28 mouse cellular contexts compared by ENCODE assay signal in genomic region chr2:45774416-45774815, GRCm38 (mm10).
"Had no signal": no experiment of that assay in that cellular context is flagged by ENCODE, and none has a peak within 500 bp of the region (broad histone marks: within the 10 kb centered on the region; RNA-seq: fewer than 3 reads in every experiment).

No protein-coding gene starts in this region.

- H3K27me3 ChIP-seq: embryonic facial prominence, embryonic 12.5 days; embryonic facial prominence, embryonic 13.5 days; embryonic facial prominence, embryonic 15.5 days; forebrain, embryonic 12.5 days; forebrain, embryonic 13.5 days; forebrain, embryonic 15.5 days had no signal

- ATAC-seq: forebrain, embryonic 13.5 days; forebrain, embryonic 14.5 days; forebrain, embryonic 15.5 days; forebrain, embryonic 16.5 days; forebrain, postnatal 0 days had no signal

- DNase-seq: cerebellum, adult 2 months; cerebellum, adult 8-10 months; cerebellum, adult 9-10 months; cerebellum, adult 9-11 months; cerebellum, postnatal 10 days; cerebellum, postnatal 14 days; cerebellum, postnatal 25 days; cerebellum, postnatal 36 days; embryo, embryonic 11 days; forebrain, postnatal 0 days; gastrocnemius, adult 2 months; gastrocnemius, postnatal 10 days; gastrocnemius, postnatal 14 days; gastrocnemius, postnatal 25 days; gastrocnemius, postnatal 36 days; heart, adult 18-20 months; heart, adult 2 months had no signal

- H3K9ac ChIP-seq: embryonic facial prominence, embryonic 12.5 days; embryonic facial prominence, embryonic 13.5 days; embryonic facial prominence, embryonic 15.5 days; forebrain, embryonic 12.5 days; forebrain, embryonic 13.5 days; forebrain, embryonic 15.5 days; forebrain, postnatal 0 days had no signal

- H3K4me3 ChIP-seq: embryonic facial prominence, embryonic 10.5 days; embryonic facial prominence, embryonic 12.5 days; embryonic facial prominence, embryonic 13.5 days; embryonic facial prominence, embryonic 15.5 days; erythroblast, embryonic 14.5 days; forebrain, embryonic 10.5 days; forebrain, embryonic 12.5 days; forebrain, embryonic 13.5 days; forebrain, embryonic 15.5 days; gastrocnemius, adult 2 months; heart, adult 2 months had no signal

- H3K36me3 ChIP-seq: embryonic facial prominence, embryonic 10.5 days; embryonic facial prominence, embryonic 12.5 days; embryonic facial prominence, embryonic 13.5 days; embryonic facial prominence, embryonic 15.5 days; forebrain, embryonic 10.5 days; forebrain, embryonic 12.5 days; forebrain, embryonic 15.5 days had no signal

- H3K4me2 ChIP-seq: embryonic facial prominence, embryonic 12.5 days; embryonic facial prominence, embryonic 13.5 days; embryonic facial prominence, embryonic 15.5 days; forebrain, embryonic 12.5 days; forebrain, embryonic 13.5 days; forebrain, embryonic 15.5 days had no signal

- H3K4me1 ChIP-seq: forebrain, embryonic 12.5 days; forebrain, embryonic 13.5 days; forebrain, embryonic 15.5 days had no signal

- H3K27ac ChIP-seq: embryonic facial prominence, embryonic 10.5 days; embryonic facial prominence, embryonic 12.5 days; forebrain, embryonic 10.5 days; forebrain, embryonic 12.5 days; forebrain, embryonic 13.5 days; forebrain, embryonic 15.5 days; heart, adult 2 months had no signal

- H3K9me3 ChIP-seq: embryonic facial prominence, embryonic 10.5 days; embryonic facial prominence, embryonic 12.5 days; embryonic facial prominence, embryonic 13.5 days; embryonic facial prominence, embryonic 15.5 days; forebrain, embryonic 10.5 days; forebrain, embryonic 12.5 days; forebrain, embryonic 13.5 days; forebrain, embryonic 15.5 days had no signal
